Mouse (Mus musculus) MEL (cell line): ENCODE measurements at regions not wholly inside any gene's neighbourhood (a gene's known extent, or its start where the extent isn't known, plus 50 kb on each side); places are given as distances from the start of the nearest gene placed in this dataset.

Source experiments
- CTCF ChIP-seq, 3 experiments: IDR thresholded peaks in 2 of 3; conservative IDR thresholded peaks in 1 of 3; 2 replicates each; pipeline ENCODE4 v1.5.1; 2011 to 2012; ENCODE audit warnings: low read length in 3 of 3, low read depth in 2 of 3, mild to moderate bottlenecking in 2 of 3, improper control_type of control experiment in 1 of 3, inconsistent platforms in 1 of 3, mixed read lengths in 1 of 3, moderate library complexity in 1 of 3; ENCODE audit not compliant: control insufficient read depth in 1 of 3, insufficient read depth in 1 of 3, poor library complexity in 1 of 3, severe bottlenecking in 1 of 3
- EP300 ChIP-seq, 2 experiments: IDR thresholded peaks; 2 replicates each; pipeline ENCODE4 v1.6.1; 2011; ENCODE audit warnings: improper control_type of control experiment in 2 of 2, low read length in 2 of 2, low read depth in 1 of 2, mild to moderate bottlenecking in 1 of 2
- GATA1 ChIP-seq: IDR thresholded peaks from 2 replicates; pipeline ENCODE4 v1.6.1; 2011; ENCODE audit warnings: low read depth, low read length, improper control_type of control experiment
- HCFC1 ChIP-seq: IDR thresholded peaks from 2 replicates; pipeline ENCODE4 v1.6.1; 2012; ENCODE audit warnings: low read depth, mild to moderate bottlenecking, inconsistent platforms, low read length, improper control_type of control experiment, moderate library complexity
- JUND ChIP-seq: IDR thresholded peaks from 2 replicates; pipeline ENCODE4 v1.6.1; 2011; ENCODE audit warnings: low read depth, mild to moderate bottlenecking, improper control_type of control experiment, low read length
- MAFK ChIP-seq: IDR thresholded peaks from 2 replicates; pipeline ENCODE4 v1.6.1; 2011; ENCODE audit warnings: low read depth, mild to moderate bottlenecking, low read length, improper control_type of control experiment, borderline replicate concordance
- POLR2A ChIP-seq, 2 experiments: IDR thresholded peaks; 2 replicates each; pipeline ENCODE4 v1.6.1; 2011 to 2012; ENCODE audit warnings: low read length in 2 of 2, mild to moderate bottlenecking in 2 of 2, control low read depth in 1 of 2, improper control_type of control experiment in 1 of 2, low read depth in 1 of 2, moderate library complexity in 1 of 2; ENCODE audit not compliant: control insufficient read depth in 1 of 2, insufficient read depth in 1 of 2, poor library complexity in 1 of 2
- TBP ChIP-seq: IDR thresholded peaks from 2 replicates; pipeline ENCODE4 v1.8.0; 2011; ENCODE audit warnings: low read depth, low read length, improper control_type of control experiment
- TCF12 ChIP-seq: IDR thresholded peaks from 2 replicates; pipeline ENCODE4 v1.6.1; 2014; ENCODE audit warnings: low read depth, mild to moderate bottlenecking, inconsistent platforms, low read length, improper control_type of control experiment, moderate library complexity
- USF1 ChIP-seq: IDR thresholded peaks from 2 replicates; pipeline ENCODE4 v1.6.1; 2014; ENCODE audit warnings: low read depth, mild to moderate bottlenecking, inconsistent platforms, low read length, improper control_type of control experiment, moderate library complexity

DNA sequence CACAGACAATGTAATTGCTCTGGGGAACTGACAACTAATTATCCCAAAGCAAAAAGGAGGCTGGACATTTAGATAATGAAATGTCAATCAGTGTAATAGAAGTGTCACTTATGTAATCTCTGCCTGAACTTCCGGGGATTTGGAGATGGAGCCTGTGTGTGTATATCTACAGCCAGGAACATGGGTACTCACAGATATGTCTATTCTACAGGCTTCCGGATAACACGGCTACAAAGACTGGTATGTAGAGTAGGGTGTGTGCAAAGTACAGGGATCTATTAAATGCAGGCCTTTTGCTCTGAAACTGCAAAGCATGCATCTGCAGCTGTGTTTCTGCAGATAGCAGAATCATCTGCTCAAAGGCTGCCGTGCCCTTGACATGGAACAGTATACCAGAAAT, 246.7 kb upstream of the Ano5 start:
- TF ChIP-seq JUND: no peak
- TF ChIP-seq TBP: no peak
- TF ChIP-seq CTCF (IDR thresholded peaks at IDR 0.05 in 2 of 3, conservative IDR thresholded peaks at IDR 0.05 in 1 of 3; ENCODE audit: control insufficient read depth in 1 of 3, insufficient read depth in 1 of 3, low read depth in 2 of 3, low read length in 3 of 3, poor library complexity in 1 of 3, severe bottlenecking in 1 of 3): no peak
- no peak for TF ChIP-seq MAFK
- no peak for TF ChIP-seq HCFC1
- TF ChIP-seq POLR2A (IDR thresholded peaks at IDR 0.05; ENCODE audit: control insufficient read depth in 1 of 2, insufficient read depth in 1 of 2, low read depth in 1 of 2, low read length in 2 of 2, poor library complexity in 1 of 2): no peak
- no peak for TF ChIP-seq USF1
- TF ChIP-seq TCF12: no peak
- TF ChIP-seq GATA1: no peak
- TF ChIP-seq EP300 (IDR thresholded peaks at IDR 0.05; ENCODE audit: low read depth in 1 of 2, low read length in 2 of 2): no peak
